Mouse (Mus musculus): ENCODE measurements around the gene Tada3.
A peak's percentile ranks its signal among the peaks of the same experiment; 100 is the strongest.

- peak; percentile 25; the same call in 1 of the 2 replicates for TF ChIP-seq POLR2A (IDR thresholded peaks at IDR 0.05; ENCODE audit: borderline replicate concordance, extremely low read depth, low read depth, low read length)
- TF ChIP-seq CTCF (IDR thresholded peaks at IDR 0.05; ENCODE audit: insufficient read depth, low read length): no peak
Observed at GRCm38 (mm10) chr6:113377172-113377495, 549 bp downstream of the Tada3 start.

Measured in lung, adult 2 months (tissue).